Mouse (Mus musculus) cortical plate, adult 2 months (tissue): ENCODE measurements around the gene Tpx2.
A peak's percentile ranks its signal among the peaks of the same experiment; 100 is the strongest.

ENCODE experiments used
- CTCF ChIP-seq: fragments of 200-500 bp; IDR thresholded peaks from 2 replicates; pipeline ENCODE4 v1.5.1; 2011; ENCODE audit warnings: mild to moderate bottlenecking, control low read depth, low read length; ENCODE audit not compliant: insufficient read depth; ENCODE audit errors: extremely low read depth
- POLR2A ChIP-seq: fragments of 200-500 bp; IDR thresholded peaks from 2 replicates; pipeline ENCODE4 v1.6.1; 2011; ENCODE audit warnings: mild to moderate bottlenecking, low read length, control low read depth; ENCODE audit not compliant: insufficient read depth; ENCODE audit errors: extremely low read depth

DNA sequence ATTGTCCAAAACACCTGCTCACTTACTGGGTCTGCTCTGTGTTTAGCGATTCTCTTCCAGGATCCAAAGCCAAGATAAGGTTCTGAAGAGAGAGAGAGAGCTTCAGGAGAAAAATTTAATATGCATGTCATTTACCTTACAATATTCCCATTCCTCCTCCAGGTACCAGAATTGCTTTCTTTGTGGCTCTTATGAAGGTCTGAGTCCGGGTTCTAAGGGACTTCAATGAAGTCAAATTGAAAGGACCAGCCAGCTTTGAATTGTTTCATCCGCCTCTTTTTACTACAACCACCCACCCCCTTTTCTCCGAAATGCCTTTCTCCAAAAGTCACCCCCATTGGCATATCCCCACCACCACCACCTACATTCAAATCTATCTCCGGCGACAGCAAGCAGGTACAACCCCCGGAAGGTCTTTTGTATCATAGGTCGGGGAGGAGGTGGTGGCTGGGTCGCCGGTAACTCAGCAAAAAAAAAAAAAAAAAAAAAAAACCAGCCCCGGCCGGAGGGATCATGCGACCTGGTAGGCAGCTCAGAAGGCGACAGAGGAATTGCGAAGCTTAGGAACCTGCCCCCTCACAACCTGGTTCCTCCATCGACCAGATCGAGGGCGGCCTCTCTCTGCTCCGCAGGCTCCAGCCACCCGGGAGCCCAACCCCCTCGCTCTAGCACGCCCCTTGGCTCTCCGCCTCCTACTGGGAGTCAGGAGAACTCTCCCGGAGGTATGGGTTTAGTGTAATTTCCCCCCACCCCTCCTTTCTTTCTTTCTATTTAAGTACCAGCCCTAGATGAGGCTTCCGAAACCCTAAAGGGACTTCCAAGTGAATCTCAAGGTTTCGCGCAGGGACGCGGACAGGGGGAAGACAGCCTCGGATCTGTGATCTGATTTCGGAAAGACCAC, 17.5 kb upstream of the Tpx2 start:
- peak; percentile 62; the same call in 1 of the 2 replicates for TF ChIP-seq POLR2A
- peak; percentile 47 for TF ChIP-seq CTCF
